Mouse (Mus musculus): ENCODE data around the gene Svop. TPM values are rescaled to one million over a fixed set of nuclear protein-coding genes. Genes with fewer than 3 reads are reported as not detected.

The Svop gene
- total and polyA plus RNA-seq, 2 experiments from 2014 or later = 105 to 175 TPM

DNA sequence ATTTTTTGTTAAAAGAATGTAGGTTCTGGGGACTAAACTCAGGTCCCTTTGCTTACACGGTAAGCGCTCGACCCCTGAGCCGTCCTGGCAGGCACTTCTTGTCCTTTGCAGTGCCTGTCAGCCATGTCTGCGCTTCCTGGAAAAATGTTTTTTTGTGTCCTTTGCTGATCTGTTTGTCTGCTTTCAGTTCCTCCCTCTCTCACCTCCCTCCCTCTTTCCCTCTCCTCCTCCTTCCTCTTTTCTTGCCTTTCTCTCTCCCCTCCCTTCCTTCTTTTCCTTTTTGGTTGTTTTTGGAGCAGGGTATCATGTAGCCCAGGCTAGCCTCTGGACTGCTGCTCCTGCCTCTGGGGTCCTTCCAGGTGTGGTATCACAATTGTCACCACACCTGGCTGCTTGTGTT lies 23.7 kb upstream of the Svop start:
- no peak for TF ChIP-seq CTCF (IDR thresholded peaks at IDR 0.05)
- H3K27me3 ChIP-seq (ENCODE audit: insufficient read depth, low read length) = no peaks in the 10 kb centered on the region
- DNase-seq (ENCODE audit: low spot score) (no peak), ATAC-seq (ENCODE audit: low FRiP score) (no peak)
- 89% methylated on average over 5 of the region's 5 CpGs for WGBS
- H3K9me3 ChIP-seq (ENCODE audit: low read length) = no peaks in the 10 kb centered on the region
- H3K27ac ChIP-seq (ENCODE audit: low read depth, low read length) = no peak overlapping the region
- H3K4me3 ChIP-seq (ENCODE audit: low read depth, low read length) = no peak overlapping the region
- no peak overlapping the region for H3K4me2 ChIP-seq (ENCODE audit: low read depth, low read length, poor library complexity, severe bottlenecking)
- H3K4me1 ChIP-seq (ENCODE audit: insufficient read depth, low read length) = no peaks in the 10 kb centered on the region
- H3K9ac ChIP-seq (replicated peaks; ENCODE audit: low read length, poor library complexity, severe bottlenecking) = no peak overlapping the region
- peaks cover 82% of the 10 kb centered on the region for H3K36me3 ChIP-seq (ENCODE audit: insufficient read depth, low read length)

DNA sequence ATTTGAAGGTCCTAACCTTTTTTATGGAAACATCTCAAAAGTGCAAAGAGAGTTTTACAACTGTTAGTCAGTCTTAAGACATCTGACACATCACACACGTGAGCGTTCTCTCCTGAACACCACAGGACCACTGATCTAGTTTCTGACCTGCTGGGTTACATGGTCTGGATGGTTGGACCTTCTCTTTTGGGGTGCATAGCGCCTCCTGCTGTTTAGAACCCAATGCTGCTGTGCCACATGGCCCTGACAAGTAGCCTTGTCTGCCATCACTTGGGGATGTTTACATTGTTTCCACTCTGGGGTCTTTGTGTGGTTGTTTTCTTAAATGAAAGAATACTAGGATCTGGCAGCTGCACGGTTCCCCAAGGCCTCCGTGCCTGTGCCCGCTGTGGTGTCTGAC lies 22.0 kb upstream of the Svop start:
- no peak overlapping the region for H3K4me2 ChIP-seq (ENCODE audit: low read depth, low read length, poor library complexity, severe bottlenecking)
- TF ChIP-seq CTCF (IDR thresholded peaks at IDR 0.05) = peak; percentile 13; the same call in 1 of the 2 replicates
- no peak for DNase-seq (ENCODE audit: low spot score)

GRCm38 (mm10) chr5:114106391-114106935 lies 15.1 kb upstream of the Svop start:
- ATAC-seq (ENCODE audit: low FRiP score) (no peak), DNase-seq (ENCODE audit: low spot score) (no peak)
- H3K4me1 ChIP-seq (ENCODE audit: insufficient read depth, low read length) = no peaks in the 10 kb centered on the region
- H3K9me3 ChIP-seq (ENCODE audit: low read length) = no peaks in the 10 kb centered on the region
- H3K36me3 ChIP-seq (ENCODE audit: insufficient read depth, low read length) = peaks cover 68% of the 10 kb centered on the region
- no peak overlapping the region for H3K27ac ChIP-seq (ENCODE audit: low read depth, low read length)
- H3K9ac ChIP-seq (replicated peaks; ENCODE audit: low read length, poor library complexity, severe bottlenecking) = no peak overlapping the region
- H3K4me2 ChIP-seq (ENCODE audit: low read depth, low read length, poor library complexity, severe bottlenecking) = no peak overlapping the region
- WGBS = 87% methylated on average over 16 of the region's 16 CpGs
- no peak overlapping the region for H3K4me3 ChIP-seq (ENCODE audit: low read depth, low read length)
- H3K27me3 ChIP-seq (ENCODE audit: insufficient read depth, low read length) = no peaks in the 10 kb centered on the region
- no peak for TF ChIP-seq CTCF (IDR thresholded peaks at IDR 0.05)

More for the DNA sequence above, 22.0 kb upstream of the Svop start:
- Histone ChIP-seq H3K36me3 (ENCODE audit: insufficient read depth, low read length) (peaks cover 80% of the 10 kb centered on the region), H3K4me1 (ENCODE audit: insufficient read depth, low read length) (no peaks in the 10 kb centered on the region), H3K27me3 (ENCODE audit: insufficient read depth, low read length) (no peaks in the 10 kb centered on the region), H3K9ac (replicated peaks; ENCODE audit: low read length, poor library complexity, severe bottlenecking) (no peak overlapping the region), H3K27ac (ENCODE audit: low read depth, low read length) (no peak overlapping the region), H3K9me3 (ENCODE audit: low read length) (no peaks in the 10 kb centered on the region), H3K4me3 (ENCODE audit: low read depth, low read length) (no peak overlapping the region)
- 82% methylated on average over 6 of the region's 6 CpGs for WGBS
- ATAC-seq (ENCODE audit: low FRiP score) = no peak

- DNase-seq (ENCODE audit: low spot score) = no peak
- Histone ChIP-seq H3K9ac (replicated peaks; ENCODE audit: low read length, poor library complexity, severe bottlenecking) (no peak overlapping the region), H3K9me3 (ENCODE audit: low read length) (no peaks in the 10 kb centered on the region), H3K4me2 (ENCODE audit: low read depth, low read length, poor library complexity, severe bottlenecking) (no peak overlapping the region), H3K4me3 (ENCODE audit: low read depth, low read length) (no peak overlapping the region), H3K4me1 (ENCODE audit: insufficient read depth, low read length) (peaks cover 6% of the 10 kb centered on the region; the same call in 1 of the 2 replicates), H3K27ac (ENCODE audit: low read depth, low read length) (no peak overlapping the region), H3K36me3 (ENCODE audit: insufficient read depth, low read length) (peaks cover 36% of the 10 kb centered on the region), H3K27me3 (ENCODE audit: insufficient read depth, low read length) (no peaks in the 10 kb centered on the region)
- ATAC-seq (ENCODE audit: low FRiP score) = no peak
- no peak for TF ChIP-seq CTCF (IDR thresholded peaks at IDR 0.05)
- WGBS = 73% methylated on average over 1 of the region's 1 CpGs
Observed at GRCm38 (mm10) chr5:114102807-114103206, 11.4 kb upstream of the Svop start.

DNA sequence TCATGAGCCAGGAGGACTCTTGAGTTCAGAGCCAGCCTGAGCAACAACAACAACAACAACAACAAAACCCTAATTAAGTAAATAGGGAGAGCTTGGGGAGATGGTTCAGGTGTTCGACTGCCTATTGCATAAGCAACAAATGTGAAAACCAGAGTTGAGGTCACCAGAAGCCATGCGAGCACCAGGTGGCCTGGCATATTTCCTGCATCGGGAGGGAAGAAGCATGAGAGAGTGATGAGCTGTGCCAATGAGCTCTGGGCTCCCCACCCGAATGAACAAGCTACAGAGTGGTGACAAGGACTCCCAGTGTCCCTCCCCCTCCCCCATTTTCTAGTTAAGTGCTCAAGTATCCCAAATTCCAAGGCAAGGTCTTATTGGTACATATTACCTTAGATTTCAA lies 10.5 kb upstream of the Svop start:
- Histone ChIP-seq H3K27ac (ENCODE audit: low read depth, low read length) (no peak overlapping the region), H3K4me3 (ENCODE audit: low read depth, low read length) (no peak overlapping the region), H3K4me2 (ENCODE audit: low read depth, low read length, poor library complexity, severe bottlenecking) (no peak overlapping the region), H3K9ac (replicated peaks; ENCODE audit: low read length, poor library complexity, severe bottlenecking) (no peak overlapping the region), H3K9me3 (ENCODE audit: low read length) (no peaks in the 10 kb centered on the region), H3K4me1 (ENCODE audit: insufficient read depth, low read length) (peaks cover 6% of the 10 kb centered on the region; the same call in 1 of the 2 replicates), H3K36me3 (ENCODE audit: insufficient read depth, low read length) (peaks cover 31% of the 10 kb centered on the region), H3K27me3 (ENCODE audit: insufficient read depth, low read length) (no peaks in the 10 kb centered on the region)
- 92% methylated on average over 4 of the region's 4 CpGs for WGBS
- no peak for ATAC-seq (ENCODE audit: low FRiP score)
- DNase-seq (ENCODE audit: low spot score) = no peak
- TF ChIP-seq CTCF (IDR thresholded peaks at IDR 0.05) = no peak

GRCm38 (mm10) chr5:114100390-114101099 lies 9.2 kb upstream of the Svop start:
- Histone ChIP-seq H3K36me3 (ENCODE audit: insufficient read depth, low read length) (peaks cover 18% of the 10 kb centered on the region), H3K4me2 (ENCODE audit: low read depth, low read length, poor library complexity, severe bottlenecking) (peak overlapping the region; percentile 93), H3K4me3 (ENCODE audit: low read depth, low read length) (peak overlapping the region; percentile 88), H3K27me3 (ENCODE audit: insufficient read depth, low read length) (no peaks in the 10 kb centered on the region), H3K9me3 (ENCODE audit: low read length) (no peaks in the 10 kb centered on the region), H3K4me1 (ENCODE audit: insufficient read depth, low read length) (peaks cover 6% of the 10 kb centered on the region; the same call in 1 of the 2 replicates), H3K27ac (ENCODE audit: low read depth, low read length) (peak overlapping the region; percentile 73), H3K9ac (replicated peaks; ENCODE audit: low read length, poor library complexity, severe bottlenecking) (peak overlapping the region; percentile 94)
- 3% methylated on average over 47 of the region's 64 CpGs for WGBS
- DNase-seq (ENCODE audit: low spot score) (no peak), ATAC-seq (ENCODE audit: low FRiP score) (peak; percentile 61)
- TF ChIP-seq CTCF (IDR thresholded peaks at IDR 0.05) = no peak
